Mouse (Mus musculus) erythroblast, adult 5-6 weeks (primary cell): ENCODE data around the gene Fndc3a. TPM values are rescaled to one million over a fixed set of nuclear protein-coding genes. Genes with fewer than 3 reads are reported as not detected.

Experiments
- ATAC-seq: replicated peaks from 2 replicates; pipeline ENCODE4 v1.8.0; 2016; ENCODE audit warnings: moderate number of reproducible peaks, mild to moderate bottlenecking, moderate TSS enrichment, inconsistent platforms; ENCODE audit not compliant: poor library complexity, low FRiP score, severe bottlenecking
- total RNA-seq, 2 experiments: library from RNA; stranded (forward) in 1 of 2; stranded (reverse) in 1 of 2; fragments of 150-400 nt in 1 of 2; fragments of 200-764, 138-1000 nt in 1 of 2; gene quantifications; 2 replicates each; pipeline versions ENCODE4 v1.2.3 to v1.2.4; 2015 to 2017; ENCODE audit warnings: low replicate concordance in 2 of 2

Fndc3a gene
- total RNA-seq, 2 experiments from 2014 or later, result 4.4 to 7.8 TPM

GRCm38 (mm10) chr14:72563941-72564340 lies 145.9 kb downstream of the Fndc3a start:
- ATAC-seq, result no peak

- no peak for ATAC-seq
Observed at GRCm38 (mm10) chr14:72558795-72559194, 151.0 kb downstream of the Fndc3a start.

GRCm38 (mm10) chr14:72555846-72556245 lies 154.0 kb downstream of the Fndc3a start:
- ATAC-seq, result no peak

GRCm38 (mm10) chr14:72536392-72537017 lies 173.3 kb downstream of the Fndc3a start:
- no peak for ATAC-seq

GRCm38 (mm10) chr14:72533862-72534261 lies 175.9 kb downstream of the Fndc3a start:
- no peak for ATAC-seq

GRCm38 (mm10) chr14:72532028-72532917 lies 177.5 kb downstream of the Fndc3a start:
- no peak for ATAC-seq

GRCm38 (mm10) chr14:72527126-72527525 lies 182.7 kb downstream of the Fndc3a start:
- ATAC-seq, result no peak

- no peak for ATAC-seq
Observed at GRCm38 (mm10) chr14:72519561-72519960, 190.2 kb downstream of the Fndc3a start.

- ATAC-seq, result no peak
Observed at GRCm38 (mm10) chr14:72518786-72519185, 191.0 kb downstream of the Fndc3a start.

GRCm38 (mm10) chr14:72516376-72516775 lies 193.4 kb downstream of the Fndc3a start:
- ATAC-seq, result no peak

GRCm38 (mm10) chr14:72506723-72507420 lies 202.9 kb downstream of the Fndc3a start:
- no peak for ATAC-seq

GRCm38 (mm10) chr14:72506018-72506722 lies 203.6 kb downstream of the Fndc3a start:
- ATAC-seq, result no peak

GRCm38 (mm10) chr14:72504985-72505384 lies 204.8 kb downstream of the Fndc3a start:
- ATAC-seq, result no peak

GRCm38 (mm10) chr14:72503241-72503640 lies 206.6 kb downstream of the Fndc3a start:
- no peak for ATAC-seq

GRCm38 (mm10) chr14:72493775-72494174 lies 216.0 kb downstream of the Fndc3a start:
- ATAC-seq, result no peak

- no peak for ATAC-seq
Observed at GRCm38 (mm10) chr14:72491738-72492137, 218.1 kb downstream of the Fndc3a start, which contains the start of gene Gm9195. Gene Gm9195, minus strand, starts transcription at chr14:72491838.

GRCm38 (mm10) chr14:72490367-72490766 lies 219.4 kb downstream of the Fndc3a start:
- no peak for ATAC-seq
